Mouse (Mus musculus): ENCODE data around the gene Dap.

- TF ChIP-seq CTCF (IDR thresholded peaks at IDR 0.05; ENCODE audit: control insufficient read depth, insufficient read depth, insufficient read length) (no peak), USF1 (IDR thresholded peaks at IDR 0.05; ENCODE audit: low read depth) (no peak), CEBPB (IDR thresholded peaks at IDR 0.05; ENCODE audit: low read depth) (no peak), FOSL1 (IDR thresholded peaks at IDR 0.05; ENCODE audit: insufficient read depth, low read length, poor library complexity, severe bottlenecking) (no peak), MAX (IDR thresholded peaks at IDR 0.05) (no peak)
Measured at GRCm38 (mm10) chr15:31296882-31297776, 73.0 kb downstream of the Dap start.

All from C2C12 (cell line).